Mouse (Mus musculus): ENCODE results near the gene 1700018G05Rik. TPM values are rescaled to one million over a fixed set of nuclear protein-coding genes. Genes with fewer than 3 reads are reported as not detected.

The 1700018G05Rik gene
- polyA plus RNA-seq, 1 experiment from 2014 or later: not detected

Other genes starting within 250 kb of the 1700018G05Rik start
- gene Gm3880, start 241.4 kb upstream of the 1700018G05Rik start, polyA plus RNA-seq (2015; fragmentation: Nextera tagmentation; extraction: Ambion mirVana): not detected in 2 replicates
- gene Gm9112, start 220.7 kb upstream of the 1700018G05Rik start, polyA plus RNA-seq (2015; fragmentation: Nextera tagmentation; extraction: Ambion mirVana): not detected in 2 replicates
- gene Dmrtc1b, start 220.5 kb upstream of the 1700018G05Rik start, polyA plus RNA-seq (2015; fragmentation: Nextera tagmentation; extraction: Ambion mirVana): not detected in 2 replicates
- not detected in 2 replicates for gene Dmrtc1c1, start 125.4 kb upstream of the 1700018G05Rik start, polyA plus RNA-seq (2015; fragmentation: Nextera tagmentation; extraction: Ambion mirVana)
- gene Dmrtc1c2, start 73.8 kb upstream of the 1700018G05Rik start, polyA plus RNA-seq (2015; fragmentation: Nextera tagmentation; extraction: Ambion mirVana): not detected in 2 replicates
- gene 1700031F05Rik, start 60.4 kb upstream of the 1700018G05Rik start, polyA plus RNA-seq (2015; fragmentation: Nextera tagmentation; extraction: Ambion mirVana): not detected in 2 replicates
- 1.8 and 2.5 TPM in 2 replicates for gene Dmrtc1a, start 19.7 kb upstream of the 1700018G05Rik start, polyA plus RNA-seq (2015; fragmentation: Nextera tagmentation; extraction: Ambion mirVana)
- gene 1700011M02Rik, start 19.5 kb upstream of the 1700018G05Rik start, polyA plus RNA-seq (2015; fragmentation: Nextera tagmentation; extraction: Ambion mirVana): not detected in 2 replicates